Mouse (Mus musculus) heart, postnatal 14 days (tissue): ENCODE measurements around the gene Snx21. TPM values are rescaled to one million over a fixed set of nuclear protein-coding genes. Genes with fewer than 3 reads are reported as not detected.

ENCODE experiments used
- DNase-seq, 2 experiments: peaks; one replicate each; pipeline ENCODE4 v3.0.0; 2021 to 2022
- intact Hi-C: fragments of 180-260 bp; cut with DNase I; formaldehyde crosslinking; loops from one replicate; pipeline ENCODE4 v1.15.1; 2025
- total RNA-seq, 2 experiments: library from RNA; stranded (reverse); gene quantifications; 2 replicates each; pipeline ENCODE4 v1.2.3; 2021

The Snx21 gene
- total RNA-seq, 2 experiments from 2014 or later, result 20.8 to 23.0 TPM

DNA sequence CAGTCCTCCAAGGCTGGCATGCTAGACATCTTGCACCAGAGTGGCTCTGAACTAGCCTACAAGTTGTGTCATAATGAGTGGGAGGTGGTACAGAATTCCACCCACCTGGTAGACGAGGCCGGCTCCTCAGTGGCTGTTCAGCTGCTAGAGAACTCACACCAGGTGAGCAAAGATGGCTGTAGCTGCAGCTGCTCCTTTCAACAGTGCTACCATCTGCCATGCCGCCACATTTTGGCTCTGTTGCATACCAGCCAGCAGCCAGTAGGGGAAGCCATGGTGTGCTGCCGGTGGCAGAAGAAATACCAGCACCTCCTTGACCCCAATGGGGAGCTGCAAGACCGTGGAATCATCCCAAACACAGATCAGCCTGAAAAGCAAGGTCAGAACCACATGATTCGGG lies 35.4 kb downstream of the Snx21 start:
- intact Hi-C loops, result loop anchor here (10.0 kb wide), 1 partner anchor 214 kb away; the partner anchor contains the start of gene Ncoa5
- no peak for DNase-seq

- peak; percentile 99 to 100 for DNase-seq
- intact Hi-C loops, result loop anchor here (10.0 kb wide), 1 partner anchor 212 kb away; the partner anchor contains the start of gene Ncoa5
These were observed 37.1 kb downstream of the Snx21 start, which contains the start of gene Zswim1 for GRCm38 (mm10) chr2:164822636-164823165. Zswim1 (plus strand) TSS chr2:164822686.

DNA sequence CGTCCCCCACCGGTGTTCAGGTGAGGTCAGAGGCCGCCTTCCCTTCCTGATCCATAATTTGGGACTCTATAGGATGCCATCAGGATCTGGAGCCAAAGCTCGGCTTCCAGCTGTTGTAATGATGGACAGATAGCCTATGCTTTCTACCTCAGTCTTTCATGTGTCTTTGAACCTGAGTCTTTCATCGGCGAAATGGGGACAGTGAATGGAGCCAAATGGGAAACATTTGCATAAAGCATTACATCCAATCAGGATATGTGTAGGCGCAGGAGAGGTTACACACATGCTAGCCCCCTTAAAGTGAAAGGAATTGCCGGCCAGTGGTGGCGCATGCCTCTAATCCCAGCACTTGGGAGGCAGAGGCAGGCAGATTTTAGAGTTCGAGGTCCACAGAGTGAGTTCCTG lies 37.6 kb downstream of the Snx21 start:
- intact Hi-C loops, result loop anchor here (10.0 kb wide), 1 partner anchor 212 kb away; the partner anchor contains the start of gene Ncoa5

GRCm38 (mm10) chr2:164823969-164824368 lies 38.3 kb downstream of the Snx21 start:
- DNase-seq, result no peak
- intact Hi-C loops, result loop anchor here (10.0 kb wide), 1 partner anchor 211 kb away; the partner anchor contains the start of gene Ncoa5

More for the DNA sequence above, 37.6 kb downstream of the Snx21 start:
- no peak for DNase-seq

DNA sequence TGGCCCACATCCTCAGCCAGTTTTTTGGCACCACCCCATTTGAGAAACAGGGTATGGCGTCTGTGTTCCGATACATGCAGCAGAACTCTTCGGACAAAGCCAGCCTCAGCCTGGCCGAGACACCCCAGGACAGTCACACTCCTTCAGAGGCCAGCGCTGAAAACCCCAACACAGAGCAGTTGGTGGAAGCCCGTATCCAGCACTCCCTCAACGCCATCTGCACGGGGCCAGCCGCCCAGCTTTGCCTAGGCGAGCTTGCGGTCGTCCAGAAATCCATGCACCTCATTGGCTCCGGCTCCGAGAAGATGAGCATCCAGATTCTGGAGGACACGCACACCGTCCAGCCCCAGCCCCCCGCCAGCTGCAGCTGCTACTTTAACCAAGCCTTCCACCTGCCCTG lies 39.9 kb downstream of the Snx21 start:
- intact Hi-C loops, result loop anchor here (10.0 kb wide), 1 partner anchor 209 kb away; the partner anchor contains the start of gene Ncoa5

GRCm38 (mm10) chr2:164827146-164827850 lies 41.7 kb downstream of the Snx21 start:
- intact Hi-C loops, result loop anchor here (10.0 kb wide), 1 partner anchor 208 kb away; the partner anchor contains the start of gene Ncoa5
- no peak for DNase-seq

More for the DNA sequence above, 39.9 kb downstream of the Snx21 start:
- no peak for DNase-seq

- intact Hi-C loops, result loop anchor here (10.0 kb wide), 1 partner anchor 206 kb away; the partner anchor contains the start of gene Ncoa5
- no peak for DNase-seq
These were observed 42.8 kb downstream of the Snx21 start, which contains the start of gene Spata25 for GRCm38 (mm10) chr2:164828437-164828836. Spata25 (minus strand) TSS chr2:164828537.

- no peak for DNase-seq
- intact Hi-C loops, result loop anchor here (10.0 kb wide), 1 partner anchor 206 kb away; the partner anchor contains the start of gene Ncoa5
These were observed 43.5 kb downstream of the Snx21 start for GRCm38 (mm10) chr2:164829090-164829489.

DNA sequence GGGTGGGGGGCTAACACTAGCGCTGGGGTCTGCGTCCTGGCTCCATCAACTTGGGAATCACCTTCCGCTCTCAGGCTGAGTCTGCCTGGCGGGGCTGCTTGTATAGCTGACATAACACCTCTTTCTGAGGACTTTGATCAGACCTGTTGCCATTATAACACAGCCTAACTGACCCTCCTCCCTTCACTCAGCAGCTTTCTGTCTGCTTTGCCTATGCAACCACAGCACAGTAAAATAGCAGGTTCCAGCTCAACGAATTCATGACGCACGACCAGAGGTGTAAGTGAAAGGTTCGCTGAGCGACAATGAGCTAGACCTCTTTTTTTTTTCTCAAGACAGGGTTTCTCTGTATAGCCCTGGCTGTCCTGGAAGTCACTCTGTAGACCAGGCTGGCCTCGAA lies 45.4 kb downstream of the Snx21 start:
- intact Hi-C loops, result no loop called here
- DNase-seq, result no peak

DNA sequence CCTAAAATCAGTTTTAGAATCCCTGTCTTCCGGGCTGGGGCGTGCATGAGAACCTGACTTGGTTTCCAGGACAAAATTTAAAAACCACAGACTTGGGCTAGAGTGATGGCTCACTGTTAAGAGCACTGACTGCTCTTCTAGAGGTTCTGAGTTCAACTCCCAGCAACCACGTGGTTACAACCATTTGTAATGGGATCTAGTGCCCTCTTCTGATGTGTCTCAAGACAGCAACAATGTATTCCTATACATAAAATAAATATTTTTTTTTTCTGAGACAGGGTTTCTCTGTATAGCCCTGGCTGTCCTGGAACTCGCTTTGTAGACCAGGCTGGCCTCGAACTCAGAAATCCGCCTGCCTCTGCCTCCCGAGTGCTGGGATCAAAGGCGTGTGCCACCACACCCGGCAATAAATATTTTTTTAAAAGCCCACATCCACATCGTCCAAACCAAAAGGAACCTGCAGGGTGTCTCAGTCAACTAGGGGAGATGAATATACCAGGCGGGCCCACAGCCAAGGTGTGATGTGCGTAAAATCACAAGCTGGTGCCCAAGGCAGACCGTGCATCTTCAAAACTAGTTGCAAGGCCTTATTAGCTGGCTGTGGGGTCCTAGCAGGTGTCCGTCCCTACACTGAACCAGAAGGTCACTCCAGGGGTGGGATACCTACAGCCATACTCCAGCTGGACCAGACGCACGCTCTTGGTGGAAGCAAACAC lies 46.6 kb downstream of the Snx21 start:
- no peak for DNase-seq
- intact Hi-C loops, result loop anchor here (2.0 kb wide), 2 partner anchors 47 to 79 kb away; partner anchors contain the start of genes Pcif1 and Zfp335

- peak; percentile 82 for DNase-seq
- intact Hi-C loops, result loop anchor here (2.0 kb wide), 2 partner anchors 46 to 78 kb away; partner anchors contain the start of genes Pcif1 and Zfp335
These were observed 47.2 kb downstream of the Snx21 start, which contains the start of gene Ctsa for GRCm38 (mm10) chr2:164832748-164833301. Ctsa (plus strand) TSS chr2:164832873.

GRCm38 (mm10) chr2:164833314-164833959 lies 47.8 kb downstream of the Snx21 start, which contains the start of gene Neurl2:
Neurl2 (minus strand) TSS chr2:164833456.
- intact Hi-C loops, result loop anchor here (2.0 kb wide), 2 partner anchors 45 to 77 kb away; partner anchors contain the start of genes Pcif1 and Zfp335
- DNase-seq, result peak; percentile 88 to 93

DNA sequence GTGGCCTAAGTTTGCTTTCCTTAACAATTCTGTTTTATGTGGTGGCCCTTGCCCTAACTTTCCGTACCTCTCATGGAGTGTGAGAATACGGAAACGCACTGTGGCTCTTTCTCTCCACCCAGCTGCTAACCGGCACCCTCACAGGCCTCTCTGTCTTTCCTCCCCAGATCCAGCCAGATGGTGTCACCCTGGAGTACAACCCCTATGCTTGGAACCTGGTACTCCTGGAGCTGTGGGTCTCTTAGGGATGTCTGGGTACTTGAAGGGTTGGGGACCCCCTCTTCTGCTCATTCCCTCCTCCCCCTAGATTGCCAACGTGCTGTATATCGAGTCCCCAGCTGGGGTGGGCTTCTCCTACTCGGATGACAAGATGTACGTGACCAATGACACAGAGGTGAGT lies 48.9 kb downstream of the Snx21 start:
- intact Hi-C loops, result loop anchor here (2.0 kb wide), 1 partner anchor 22 kb away; the partner anchor contains the start of gene Pltp

GRCm38 (mm10) chr2:164835164-164835563 lies 49.5 kb downstream of the Snx21 start:
- intact Hi-C loops, result loop anchor here (2.0 kb wide), 1 partner anchor 22 kb away; the partner anchor contains the start of gene Pltp
- no peak for DNase-seq

More for the DNA sequence above, 48.9 kb downstream of the Snx21 start:
- DNase-seq, result peak in 1 of 2 experiments; percentile 21

Other genes with a start within 250 kb of the Snx21 start
- gene Wfdc2, start 223.4 kb upstream of the Snx21 start, total RNA-seq, result 10 to 100 TPM in 1 of 2 experiments, not detected in 1; 14.8 TPM
- gene Spint3, start 212.4 kb upstream of the Snx21 start, total RNA-seq, result not detected
- gene Wfdc6a, start 200.4 kb upstream of the Snx21 start, total RNA-seq, result under 1 TPM; 0.29 to 0.48 TPM
- not detected for gene Eppin, start 192.2 kb upstream of the Snx21 start, total RNA-seq
- gene Wfdc6b, start 172.3 kb upstream of the Snx21 start, total RNA-seq, result not detected
- not detected for gene Wfdc8, start 172.2 kb upstream of the Snx21 start, total RNA-seq
- not detected for gene Wfdc16, start 147.0 kb upstream of the Snx21 start, total RNA-seq
- gene Wfdc10, start 129.8 kb upstream of the Snx21 start, total RNA-seq, result not detected
- gene Wfdc9, start 129.2 kb upstream of the Snx21 start, total RNA-seq, result not detected
- not detected for gene Wfdc11, start 111.7 kb upstream of the Snx21 start, total RNA-seq
- not detected for gene Wfdc13, start 100.7 kb upstream of the Snx21 start, total RNA-seq
- not detected for gene Spint4, start 87.3 kb upstream of the Snx21 start, total RNA-seq
- not detected for gene Spint5, start 70.5 kb upstream of the Snx21 start, total RNA-seq
- under 1 TPM; 0.22 to 0.33 TPM for gene Wfdc3, start 39.9 kb upstream of the Snx21 start, total RNA-seq
- gene Dnttip1, start 39.8 kb upstream of the Snx21 start, total RNA-seq, result 10 to 100 TPM; 29.4 to 30.2 TPM
- gene Ube2c, start 15.9 kb upstream of the Snx21 start, total RNA-seq, result 10 to 100 TPM; 10.8 to 19.5 TPM
- gene Tnnc2, start 5.9 kb upstream of the Snx21 start, total RNA-seq, result not detected
- gene Acot8, start 19.1 kb downstream of the Snx21 start, total RNA-seq, result 10 to 100 TPM; 11.2 to 11.3 TPM
- 1 to 10 TPM; 2.4 to 2.6 TPM for gene Zswim3, start 19.3 kb downstream of the Snx21 start, total RNA-seq
- gene Zswim1, start 36.9 kb downstream of the Snx21 start, total RNA-seq, result 1 to 10 TPM; 3.7 to 5.0 TPM
- 1 to 10 TPM in 1 of 2 experiments, under 1 TPM in 1; 0.86 to 1.0 TPM for gene Spata25, start 42.7 kb downstream of the Snx21 start, total RNA-seq
- 100 to 1,000 TPM in 1 of 2 experiments, 10 to 100 TPM in 1; 97.7 to 103 TPM for gene Ctsa, start 47.0 kb downstream of the Snx21 start, total RNA-seq
- gene Neurl2, start 47.6 kb downstream of the Snx21 start, total RNA-seq, result 10 to 100 TPM; 34.6 to 34.7 TPM
- 10 to 100 TPM; 43.7 to 58.5 TPM for gene Pltp, start 71.9 kb downstream of the Snx21 start, total RNA-seq
- gene Pcif1, start 93.5 kb downstream of the Snx21 start, total RNA-seq, result 10 to 100 TPM; 33.0 to 33.6 TPM
- gene Zfp335, start 125.9 kb downstream of the Snx21 start, total RNA-seq, result 10 to 100 TPM; 10.7 to 10.8 TPM
- under 1 TPM; 0.43 to 0.63 TPM for gene Mmp9, start 155.0 kb downstream of the Snx21 start, total RNA-seq
- gene Slc12a5, start 175.0 kb downstream of the Snx21 start, total RNA-seq, result under 1 TPM; 0.73 to 0.91 TPM
- gene Ncoa5, start 249.0 kb downstream of the Snx21 start, total RNA-seq, result 10 to 100 TPM; 19.7 to 22.8 TPM